In genomic region chr19:21913005-21913670, GRCm38 (mm10) we compare ENCODE assay signal across 9 mouse cellular contexts.
DNase-seq lines count a peak whose midpoint lies in the region; ATAC-seq lines count a peak whose summit lies in the region.
"Had no signal": no experiment of that assay in that cellular context is flagged by ENCODE, and none has a peak within 500 bp of the region (broad histone marks: within the 10 kb centered on the region; RNA-seq: fewer than 3 reads in every experiment).

No protein-coding gene starts in this region.

- ATAC-seq in liver, embryonic 16.5 days (ENCODE audit: low read depth) = peak; percentile 60
- no peak for ATAC-seq in forebrain, embryonic 13.5 days

- H3K36me3 ChIP-seq in liver, embryonic 16.5 days (ENCODE audit: control insufficient read depth, insufficient read depth) = no peaks in the 10 kb centered on the region
- no peaks in the 10 kb centered on the region for H3K36me3 ChIP-seq in forebrain, embryonic 13.5 days (ENCODE audit: poor library complexity, severe bottlenecking)
- H3K36me3 ChIP-seq: embryonic facial prominence, embryonic 15.5 days had no signal

- H3K27me3 ChIP-seq in liver, embryonic 16.5 days (ENCODE audit: control insufficient read depth, insufficient read depth, low read depth, low read length) = no peaks in the 10 kb centered on the region
- H3K27me3 ChIP-seq in forebrain, embryonic 13.5 days = no peaks in the 10 kb centered on the region
- H3K27me3 ChIP-seq: embryonic facial prominence, embryonic 15.5 days had no signal

- no peak overlapping the region for H3K27ac ChIP-seq in liver, embryonic 16.5 days (ENCODE audit: low read length)
- no peak overlapping the region for H3K27ac ChIP-seq in forebrain, embryonic 13.5 days
- H3K27ac ChIP-seq: embryonic facial prominence, embryonic 15.5 days had no signal

- DNase-seq in 416B (ENCODE audit: low read depth) (peak; percentile 66), MN1 (ENCODE audit: low spot score) (no peak)
- peak; percentile 39 for DNase-seq in adrenal gland, postnatal 14 days
- DNase-seq in heart, postnatal 10 days = peak; percentile 47 to 51
- no peak for DNase-seq in layer of hippocampus, adult 9-10 months (ENCODE audit: low spot score)
- DNase-seq in cerebellum, postnatal 4 days (ENCODE audit: low spot score in 2 of 2) = no peak

- H3K4me1 ChIP-seq in liver, embryonic 16.5 days (ENCODE audit: control insufficient read depth, low read depth, low read length) = no peaks in the 10 kb centered on the region
- no peaks in the 10 kb centered on the region for H3K4me1 ChIP-seq in forebrain, embryonic 13.5 days

- H3K4me3 ChIP-seq in liver, embryonic 16.5 days (ENCODE audit: low read depth, low read length) = no peak overlapping the region
- H3K4me3 ChIP-seq in forebrain, embryonic 13.5 days = no peak overlapping the region
- H3K4me3 ChIP-seq: embryonic facial prominence, embryonic 15.5 days had no signal

- H3K9ac ChIP-seq in liver, embryonic 16.5 days (ENCODE audit: low read depth, low read length) = no peak overlapping the region
- H3K9ac ChIP-seq in forebrain, embryonic 13.5 days = no peak overlapping the region
- H3K9ac ChIP-seq: embryonic facial prominence, embryonic 15.5 days had no signal

- H3K4me2 ChIP-seq in liver, embryonic 16.5 days (ENCODE audit: low read depth, low read length) = no peak overlapping the region
- H3K4me2 ChIP-seq in forebrain, embryonic 13.5 days = no peak overlapping the region
- H3K4me2 ChIP-seq: embryonic facial prominence, embryonic 15.5 days had no signal

- H3K9me3 ChIP-seq in liver, embryonic 16.5 days (replicated peaks; ENCODE audit: control insufficient read depth, low read length) = no peaks in the 10 kb centered on the region
- H3K9me3 ChIP-seq in forebrain, embryonic 13.5 days (replicated peaks) = no peaks in the 10 kb centered on the region
- H3K9me3 ChIP-seq: embryonic facial prominence, embryonic 15.5 days had no signal

- 23% methylated on average over 8 of the region's 8 CpGs for WGBS in liver, embryonic 16.5 days (ENCODE audit: insufficient replicate concordance)
- WGBS in forebrain, embryonic 13.5 days = 86% methylated on average over 8 of the region's 8 CpGs

- intact Hi-C loops in heart, postnatal 10 days (cut with DNase I) = loop anchor here (2.0 kb wide), 1 partner anchor 30 kb away; no protein-coding TSS in a partner anchor

Comparison
In these comparisons a context has a peak if more than half of its experiments do, and no peak if none do; other contexts are left out.
1. DNase-seq: peak in 416B (single experiment), adrenal gland, postnatal 14 days (single experiment) and heart, postnatal 10 days (2 of 2); none in layer of hippocampus, adult 9-10 months (single experiment), MN1 (single experiment) and cerebellum, postnatal 4 days (0 of 2).